Mouse (Mus musculus) hematopoietic stem cell, adult 5-6 weeks (primary cell): ENCODE data around the gene Ndufaf3. TPM values are rescaled to one million over a fixed set of nuclear protein-coding genes. Genes with fewer than 3 reads are reported as not detected.

ENCODE experiments used
- ATAC-seq, 2 experiments: fragments of 125-278 bp in 1 of 2; replicated peaks in 1 of 2; 2 replicates each; pipeline ENCODE4 v1.8.0; 2016 to 2017; ENCODE audit warnings: inconsistent platforms in 2 of 2, mild to moderate bottlenecking in 2 of 2, moderate number of reproducible peaks in 2 of 2, low read depth in 1 of 2, moderate TSS enrichment in 1 of 2; ENCODE audit not compliant: low FRiP score in 2 of 2, poor library complexity in 2 of 2, severe bottlenecking in 2 of 2, insufficient read depth in 1 of 2, low TSS enrichment in 1 of 2
- total RNA-seq: library from RNA; stranded (forward); fragments of 172-1452, 232-1000 nt; gene quantifications from 2 replicates; pipeline ENCODE4 v1.2.3, GENCODE M21; 2017

The Ndufaf3 gene
- total RNA-seq, 1 experiment from 2014 or later = 15.9 TPM

GRCm38 (mm10) chr9:108545986-108546385 is 21.2 kb downstream of the Ndufaf3 start:
- ATAC-seq = no peak

DNA sequence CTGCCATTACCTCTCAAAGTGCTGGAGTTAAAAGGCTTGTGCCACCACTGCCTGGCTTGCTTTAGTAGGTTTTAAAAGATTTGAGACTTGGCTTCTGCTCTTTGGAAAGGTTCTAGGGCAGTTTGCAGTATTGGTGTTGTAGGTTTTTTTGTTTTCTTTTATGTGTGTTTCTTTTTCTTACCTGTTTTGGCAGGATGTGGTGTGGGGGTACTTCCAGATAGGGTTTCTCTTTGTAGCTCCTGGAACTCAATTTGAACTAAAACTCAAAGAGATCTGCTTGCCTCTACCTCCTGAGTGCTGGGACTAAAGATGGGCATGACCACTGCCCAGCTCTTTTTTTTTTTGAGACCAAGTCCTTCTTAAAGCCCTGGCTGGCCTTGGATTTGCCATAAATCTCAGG is 26.4 kb downstream of the Ndufaf3 start:
- no peak for ATAC-seq

- no peak for ATAC-seq
These were observed 35.7 kb downstream of the Ndufaf3 start for GRCm38 (mm10) chr9:108531496-108531895.

- ATAC-seq = no peak
These were observed 36.3 kb downstream of the Ndufaf3 start for GRCm38 (mm10) chr9:108530954-108531353.

- no peak for ATAC-seq
These were observed 41.8 kb downstream of the Ndufaf3 start for GRCm38 (mm10) chr9:108525400-108525799.

DNA sequence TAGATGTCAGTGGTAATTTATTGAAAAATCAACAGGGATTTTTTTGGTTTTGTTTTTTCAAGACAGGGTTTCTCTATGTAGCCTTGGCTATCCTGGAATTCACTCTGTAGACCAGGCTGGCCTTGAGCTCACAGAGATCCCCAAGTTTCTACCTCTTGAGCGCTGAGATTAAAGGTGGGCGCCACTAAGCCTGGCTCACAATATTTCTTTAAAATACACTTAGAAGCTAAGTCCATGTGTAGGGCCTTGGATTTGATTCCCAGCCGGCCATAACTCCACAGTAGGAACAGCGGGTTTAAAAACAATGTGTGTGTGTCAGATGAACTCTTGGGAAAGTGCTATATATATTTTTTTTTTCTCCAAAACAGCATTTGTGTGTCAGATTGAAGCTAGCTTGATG is 43.9 kb downstream of the Ndufaf3 start:
- ATAC-seq = no peak

- ATAC-seq = no peak
These were observed 45.6 kb downstream of the Ndufaf3 start for GRCm38 (mm10) chr9:108521604-108522003.

DNA sequence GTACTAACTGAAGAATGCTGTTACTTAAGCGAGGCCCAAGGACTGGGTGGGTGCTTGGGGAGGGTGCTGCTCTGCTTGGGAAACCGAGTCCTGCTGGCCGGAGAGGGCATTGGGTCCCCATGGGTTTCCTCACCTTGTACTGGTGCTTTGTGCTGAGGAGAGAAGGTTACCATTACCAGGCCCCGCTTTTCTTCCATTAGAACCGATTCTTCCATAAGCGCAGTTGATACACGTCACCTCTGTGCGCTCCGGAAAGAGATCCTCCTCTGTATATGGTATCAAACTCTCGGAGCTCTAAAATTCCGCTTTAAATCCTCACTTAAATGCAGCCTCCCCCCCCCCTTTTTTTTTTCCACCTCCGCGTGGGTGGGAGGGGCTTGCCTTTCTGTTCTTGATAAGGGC is 49.3 kb downstream of the Ndufaf3 start:
- peak; percentile 10 to 36; a peak in 3 of 4 replicates for ATAC-seq

DNA sequence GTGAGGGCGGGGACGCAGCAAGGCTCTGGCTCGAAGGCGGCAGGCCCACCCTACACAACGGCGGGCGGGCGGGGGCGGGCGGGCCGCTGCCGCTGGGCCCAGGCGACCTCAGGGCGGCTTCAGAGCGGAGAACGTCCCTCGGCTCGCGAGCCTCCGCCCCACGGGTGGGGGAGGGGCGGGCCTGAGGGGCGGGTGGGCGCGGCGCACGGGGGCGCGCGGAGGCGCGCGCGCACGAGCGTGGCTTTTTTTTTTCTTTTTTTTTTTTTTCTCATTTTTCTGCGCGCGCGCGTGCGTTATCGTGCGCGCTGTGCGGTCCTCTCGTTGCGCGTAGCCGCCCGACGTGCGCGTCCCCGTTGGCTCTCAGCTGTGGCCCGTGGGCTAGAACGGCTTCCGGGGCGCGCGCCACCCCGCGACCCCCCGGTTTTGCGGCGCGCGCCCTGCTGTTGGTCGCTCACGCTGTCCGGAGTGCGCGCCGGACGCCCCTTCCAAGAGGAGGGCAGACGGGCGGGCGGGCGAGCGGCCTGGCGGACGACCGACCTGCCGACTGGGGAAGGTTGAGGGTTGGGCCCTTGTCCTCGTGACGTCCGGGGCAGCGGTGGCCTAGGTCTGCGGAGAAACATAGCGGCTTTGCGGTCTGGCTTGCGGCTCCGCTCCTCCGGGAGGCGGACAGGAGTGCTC is 49.8 kb downstream of the Ndufaf3 start:
- ATAC-seq = peak in 1 of 2 experiments; percentile 41; a peak in 2 of 4 replicates

DNA sequence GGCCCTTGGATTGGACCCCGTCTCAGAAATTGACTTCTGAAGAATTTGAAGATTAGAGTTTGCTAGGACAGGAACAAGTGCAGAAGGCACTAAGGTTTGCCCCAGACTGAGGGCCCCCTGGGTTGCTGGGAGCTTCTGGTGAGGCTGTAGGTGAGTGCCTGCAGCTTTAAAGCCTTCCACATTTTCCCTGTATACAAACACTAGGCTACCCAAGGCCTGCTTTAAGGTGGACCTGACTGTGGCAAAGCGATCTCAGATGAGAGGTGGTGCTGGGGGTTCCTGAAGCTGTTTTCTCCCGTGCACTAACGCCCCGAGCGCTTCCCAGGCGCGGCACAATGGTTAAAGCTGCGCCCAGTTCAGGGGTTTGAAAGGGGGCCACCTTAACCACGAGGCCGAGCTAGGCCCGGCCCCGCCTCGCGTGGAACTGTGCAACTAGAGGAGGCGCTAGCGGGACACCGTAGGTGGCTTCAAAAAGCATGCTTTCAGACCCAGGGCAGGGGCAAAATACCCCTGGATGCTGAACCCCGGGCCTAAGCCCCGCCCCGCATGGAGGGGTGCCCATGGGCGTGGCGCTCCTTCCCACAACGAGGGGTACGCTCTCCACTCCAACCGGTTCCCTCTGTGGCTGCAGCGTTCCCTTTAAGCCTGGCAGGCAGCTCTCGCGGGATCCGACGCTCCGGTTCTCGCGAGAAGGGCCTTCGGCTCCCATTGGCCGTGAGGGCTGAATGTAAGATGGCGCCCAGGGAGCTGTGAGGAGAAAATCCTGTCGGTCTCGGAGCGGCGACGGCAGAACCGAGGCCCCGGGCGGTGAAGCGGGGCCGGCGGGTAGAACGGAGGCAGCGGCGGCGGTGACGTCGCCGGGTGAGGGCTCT is 50.6 kb downstream of the Ndufaf3 start, which contains the start of gene Qrich1:
Qrich1 (plus strand) TSS at position 427 of the 872 bp plus-strand sequence.
- peak; percentile 95 to 96 for ATAC-seq

Other genes with a start within 250 kb of the Ndufaf3 start
- 711 and 1,132 TPM in 2 replicates for gene Gpx1, start 228.5 kb downstream of the Ndufaf3 start, total RNA-seq
- 54.7 and 65.7 TPM in 2 replicates for gene Usp4, start 219.6 kb downstream of the Ndufaf3 start, total RNA-seq
- 1.3 and 2.9 TPM in 2 replicates for gene 1700102P08Rik, start 174.6 kb downstream of the Ndufaf3 start, total RNA-seq
- gene Ccdc36, start 138.9 kb downstream of the Ndufaf3 start, total RNA-seq = 0.69 and 1.7 TPM in 2 replicates
- not detected in 2 replicates for gene BC048562, start 131.0 kb downstream of the Ndufaf3 start, total RNA-seq
- 13.4 and 13.8 TPM in 2 replicates for gene Ccdc71, start 106.9 kb downstream of the Ndufaf3 start, total RNA-seq
- gene Klhdc8b, start 105.9 kb downstream of the Ndufaf3 start, total RNA-seq = 12.1 and 18.6 TPM in 2 replicates
- gene Lamb2, start 87.7 kb downstream of the Ndufaf3 start, total RNA-seq = 1.8 and 6.4 TPM in 2 replicates
- gene Usp19, start 76.8 kb downstream of the Ndufaf3 start, total RNA-seq = 73.6 and 74.6 TPM in 2 replicates
- gene Qars, start 59.7 kb downstream of the Ndufaf3 start, total RNA-seq = 150 and 153 TPM in 2 replicates
- gene Qrich1, start 50.6 kb downstream of the Ndufaf3 start, total RNA-seq = 144 and 193 TPM in 2 replicates
- 320 and 384 TPM in 2 replicates for gene Impdh2, start 7.1 kb downstream of the Ndufaf3 start, total RNA-seq
- 39.5 and 54.8 TPM in 2 replicates for gene Dalrd3, start 2.5 kb upstream of the Ndufaf3 start, total RNA-seq
- gene Wdr6, start 11.3 kb upstream of the Ndufaf3 start, total RNA-seq = 28.8 and 35.4 TPM in 2 replicates
- gene P4htm, start 30.2 kb upstream of the Ndufaf3 start, total RNA-seq = 2.1 and 5.4 TPM in 2 replicates
- gene Arih2, start 82.0 kb upstream of the Ndufaf3 start, total RNA-seq = 69.7 and 70.8 TPM in 2 replicates
- 40.5 and 43.7 TPM in 2 replicates for gene Slc25a20, start 94.7 kb upstream of the Ndufaf3 start, total RNA-seq
- gene Prkar2a, start 121.9 kb upstream of the Ndufaf3 start, total RNA-seq = 21.9 and 29.5 TPM in 2 replicates
- gene Ip6k2, start 216.4 kb upstream of the Ndufaf3 start, total RNA-seq = 56.8 and 67.9 TPM in 2 replicates
- gene Nckipsd, start 240.9 kb upstream of the Ndufaf3 start, total RNA-seq = 1.7 and 2.9 TPM in 2 replicates